Comparison of ENCODE assay signal across 16 mouse cellular contexts in the genomic region with DNA sequence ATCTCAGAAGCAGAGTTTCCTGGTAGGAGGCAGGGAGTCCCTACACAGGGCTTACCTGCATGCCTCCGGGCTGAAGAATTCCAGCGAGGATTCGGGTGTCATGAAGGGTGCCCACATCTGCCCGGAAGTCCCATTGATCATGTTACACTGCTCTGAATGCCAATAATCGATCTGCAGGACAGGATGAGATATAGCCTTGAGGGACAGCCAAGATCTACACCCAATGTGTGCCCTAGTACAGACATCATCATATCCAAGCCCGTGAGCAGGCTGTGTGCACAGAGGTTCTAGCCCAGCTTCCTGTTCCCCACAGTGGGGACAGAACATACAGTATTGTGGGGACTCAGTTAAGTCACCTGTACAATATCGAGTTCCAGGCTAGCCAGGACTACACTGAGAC.
"Had no signal": no experiment of that assay in that cellular context is flagged by ENCODE, and none has a peak within 500 bp of the region (broad histone marks: within the 10 kb centered on the region; RNA-seq: fewer than 3 reads in every experiment).

No protein-coding gene starts in this region.

- H3K4me1 ChIP-seq: neural tube, embryonic 13.5 days; neural tube, embryonic 15.5 days; stomach, embryonic 15.5 days had no signal

- H3K9ac ChIP-seq: neural tube, embryonic 13.5 days; neural tube, embryonic 15.5 days; stomach, embryonic 15.5 days had no signal

- H3K27ac ChIP-seq: neural tube, embryonic 13.5 days; neural tube, embryonic 15.5 days; stomach, embryonic 15.5 days; stomach, postnatal 0 days had no signal

- H3K27me3 ChIP-seq: neural tube, embryonic 13.5 days; neural tube, embryonic 15.5 days; stomach, embryonic 15.5 days had no signal

- H3K4me3 ChIP-seq: neural tube, embryonic 13.5 days; neural tube, embryonic 15.5 days; stomach, embryonic 15.5 days had no signal

- DNase-seq: retina, postnatal 1 day; right cerebral cortex, adult 18-20 months; right cerebral cortex, postnatal 14 days; right cerebral cortex, postnatal 25 days; right cerebral cortex, postnatal 4 days; spleen, adult 18-20 months; thymus, adult 18-20 months; thymus, adult 2 months; thymus, postnatal 14 days; thymus, postnatal 25 days; thymus, postnatal 36 days; thymus, postnatal 4 days had no signal
